Mouse (Mus musculus): Measurements from ENCODE around the gene Gadd45a. TPM values are rescaled to one million over a fixed set of nuclear protein-coding genes. Genes with fewer than 3 reads are reported as not detected.

The Gadd45a gene
- polyA plus RNA-seq, 1 experiment from 2014 or later: 7.2 TPM

- no peak for ATAC-seq
- no peaks in the 10 kb centered on the region for H3K9me3 ChIP-seq (ENCODE audit: control insufficient read depth, low read length)
- no peaks in the 10 kb centered on the region for H3K4me1 ChIP-seq (replicated peaks; ENCODE audit: control insufficient read depth, insufficient read depth, low read length)
- 87% methylated on average over 9 of the region's 9 CpGs for WGBS
- no peak overlapping the region for H3K9ac ChIP-seq (replicated peaks; ENCODE audit: low read depth, low read length)
- no peak overlapping the region for H3K4me2 ChIP-seq (ENCODE audit: low read length)
- no peak overlapping the region for H3K4me3 ChIP-seq (replicated peaks; ENCODE audit: low read length)
- H3K27me3 ChIP-seq (replicated peaks; ENCODE audit: control insufficient read depth, insufficient read depth, low read length): no peaks in the 10 kb centered on the region
- H3K27ac ChIP-seq (ENCODE audit: low read length): no peak overlapping the region
- no peaks in the 10 kb centered on the region for H3K36me3 ChIP-seq (ENCODE audit: control insufficient read depth, insufficient read depth)
Measured at GRCm38 (mm10) chr6:67013949-67014678, 23.1 kb downstream of the Gadd45a start.

- Histone ChIP-seq H3K4me1 (replicated peaks; ENCODE audit: control insufficient read depth, insufficient read depth, low read length) (no peaks in the 10 kb centered on the region), H3K4me2 (ENCODE audit: low read length) (no peak overlapping the region), H3K27ac (ENCODE audit: low read length) (no peak overlapping the region), H3K9ac (replicated peaks; ENCODE audit: low read depth, low read length) (no peak overlapping the region), H3K9me3 (ENCODE audit: control insufficient read depth, low read length) (no peaks in the 10 kb centered on the region), H3K4me3 (replicated peaks; ENCODE audit: low read length) (no peak overlapping the region), H3K36me3 (ENCODE audit: control insufficient read depth, insufficient read depth) (no peaks in the 10 kb centered on the region), H3K27me3 (replicated peaks; ENCODE audit: control insufficient read depth, insufficient read depth, low read length) (no peaks in the 10 kb centered on the region)
- 93% methylated on average over 6 of the region's 6 CpGs for WGBS
- ATAC-seq: no peak
Measured at GRCm38 (mm10) chr6:67013293-67013948, 23.8 kb downstream of the Gadd45a start.

- no peak overlapping the region for H3K4me3 ChIP-seq (replicated peaks; ENCODE audit: low read length)
- no peak overlapping the region for H3K4me2 ChIP-seq (ENCODE audit: low read length)
- no peaks in the 10 kb centered on the region for H3K36me3 ChIP-seq (ENCODE audit: control insufficient read depth, insufficient read depth)
- ATAC-seq: no peak
- no peaks in the 10 kb centered on the region for H3K4me1 ChIP-seq (replicated peaks; ENCODE audit: control insufficient read depth, insufficient read depth, low read length)
- H3K27ac ChIP-seq (ENCODE audit: low read length): no peak overlapping the region
- H3K9ac ChIP-seq (replicated peaks; ENCODE audit: low read depth, low read length): no peak overlapping the region
- H3K27me3 ChIP-seq (replicated peaks; ENCODE audit: control insufficient read depth, insufficient read depth, low read length): no peaks in the 10 kb centered on the region
- H3K9me3 ChIP-seq (ENCODE audit: control insufficient read depth, low read length): no peaks in the 10 kb centered on the region
Measured at GRCm38 (mm10) chr6:67011217-67011518, 26.1 kb downstream of the Gadd45a start.

DNA sequence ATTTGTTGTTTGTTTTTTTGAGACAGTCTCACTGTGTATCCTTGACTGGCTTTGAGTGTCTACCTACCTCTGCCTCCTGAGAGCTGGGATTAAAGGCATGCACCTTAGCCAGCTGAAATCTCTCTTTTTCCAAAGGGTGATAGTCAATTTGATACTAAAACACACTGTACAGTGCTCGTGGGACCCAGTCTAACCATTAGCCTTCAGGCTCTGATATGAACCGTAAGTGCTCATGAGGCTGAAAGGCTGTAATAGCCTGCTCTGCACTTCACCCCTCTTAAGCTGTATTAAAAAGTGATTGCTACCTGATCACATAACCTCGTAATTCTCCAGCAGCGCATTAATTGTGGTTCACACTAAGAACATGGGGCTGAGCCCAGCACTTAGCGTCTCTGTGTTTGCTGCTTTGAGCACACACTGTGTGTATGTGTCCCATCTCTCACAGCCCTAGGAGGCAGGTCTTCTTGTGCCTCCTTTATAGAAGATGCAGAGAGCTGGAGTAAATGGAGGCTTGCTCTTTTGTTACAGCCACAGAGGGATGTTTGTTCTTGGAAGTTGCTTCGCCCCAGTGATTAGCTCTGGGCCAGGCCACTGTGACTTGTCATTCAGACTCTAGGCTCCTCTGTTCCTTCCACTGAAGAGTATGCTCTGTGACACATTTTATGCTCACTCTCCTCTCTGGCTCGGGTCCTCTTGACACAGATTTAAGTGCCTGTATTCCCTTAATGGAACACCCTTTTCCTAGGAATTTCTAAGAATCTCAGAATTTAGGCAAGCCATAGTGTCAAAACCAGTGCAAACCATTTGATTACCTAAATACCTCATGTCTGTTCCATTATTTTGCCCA lies 26.7 kb downstream of the Gadd45a start:
- no peaks in the 10 kb centered on the region for H3K27me3 ChIP-seq (replicated peaks; ENCODE audit: control insufficient read depth, insufficient read depth, low read length)
- H3K9me3 ChIP-seq (ENCODE audit: control insufficient read depth, low read length): no peaks in the 10 kb centered on the region
- H3K4me3 ChIP-seq (replicated peaks; ENCODE audit: low read length): no peak overlapping the region
- peak; percentile 52; the same call in 1 of the 2 replicates for ATAC-seq
- no peaks in the 10 kb centered on the region for H3K36me3 ChIP-seq (ENCODE audit: control insufficient read depth, insufficient read depth)
- WGBS: 37% methylated on average over 7 of the region's 7 CpGs
- H3K9ac ChIP-seq (replicated peaks; ENCODE audit: low read depth, low read length): no peak overlapping the region
- H3K27ac ChIP-seq (ENCODE audit: low read length): no peak overlapping the region
- H3K4me2 ChIP-seq (ENCODE audit: low read length): no peak overlapping the region
- no peaks in the 10 kb centered on the region for H3K4me1 ChIP-seq (replicated peaks; ENCODE audit: control insufficient read depth, insufficient read depth, low read length)

- no peaks in the 10 kb centered on the region for H3K27me3 ChIP-seq (replicated peaks; ENCODE audit: control insufficient read depth, insufficient read depth, low read length)
- no peaks in the 10 kb centered on the region for H3K9me3 ChIP-seq (ENCODE audit: control insufficient read depth, low read length)
- H3K4me3 ChIP-seq (replicated peaks; ENCODE audit: low read length): no peak overlapping the region
- 85% methylated on average over 3 of the region's 3 CpGs for WGBS
- no peak overlapping the region for H3K9ac ChIP-seq (replicated peaks; ENCODE audit: low read depth, low read length)
- H3K36me3 ChIP-seq (ENCODE audit: control insufficient read depth, insufficient read depth): no peaks in the 10 kb centered on the region
- no peak for ATAC-seq
- no peak overlapping the region for H3K4me2 ChIP-seq (ENCODE audit: low read length)
- H3K27ac ChIP-seq (ENCODE audit: low read length): no peak overlapping the region
- H3K4me1 ChIP-seq (replicated peaks; ENCODE audit: control insufficient read depth, insufficient read depth, low read length): no peaks in the 10 kb centered on the region
Measured at GRCm38 (mm10) chr6:67009888-67010287, 27.4 kb downstream of the Gadd45a start.

- H3K4me2 ChIP-seq (ENCODE audit: low read length): no peak overlapping the region
- no peaks in the 10 kb centered on the region for H3K27me3 ChIP-seq (replicated peaks; ENCODE audit: control insufficient read depth, insufficient read depth, low read length)
- H3K4me3 ChIP-seq (replicated peaks; ENCODE audit: low read length): no peak overlapping the region
- H3K4me1 ChIP-seq (replicated peaks; ENCODE audit: control insufficient read depth, insufficient read depth, low read length): no peaks in the 10 kb centered on the region
- H3K9me3 ChIP-seq (ENCODE audit: control insufficient read depth, low read length): no peaks in the 10 kb centered on the region
- no peak for ATAC-seq
- no peak overlapping the region for H3K27ac ChIP-seq (ENCODE audit: low read length)
- no peak overlapping the region for H3K9ac ChIP-seq (replicated peaks; ENCODE audit: low read depth, low read length)
- no peaks in the 10 kb centered on the region for H3K36me3 ChIP-seq (ENCODE audit: control insufficient read depth, insufficient read depth)
Measured at GRCm38 (mm10) chr6:66999800-67000199, 37.5 kb downstream of the Gadd45a start.

- no peak overlapping the region for H3K4me2 ChIP-seq (ENCODE audit: low read length)
- no peak overlapping the region for H3K4me3 ChIP-seq (replicated peaks; ENCODE audit: low read length)
- no peaks in the 10 kb centered on the region for H3K27me3 ChIP-seq (replicated peaks; ENCODE audit: control insufficient read depth, insufficient read depth, low read length)
- no peak overlapping the region for H3K9ac ChIP-seq (replicated peaks; ENCODE audit: low read depth, low read length)
- 75% methylated on average over 2 of the region's 2 CpGs for WGBS
- ATAC-seq: no peak
- H3K27ac ChIP-seq (ENCODE audit: low read length): no peak overlapping the region
- no peaks in the 10 kb centered on the region for H3K4me1 ChIP-seq (replicated peaks; ENCODE audit: control insufficient read depth, insufficient read depth, low read length)
- no peaks in the 10 kb centered on the region for H3K36me3 ChIP-seq (ENCODE audit: control insufficient read depth, insufficient read depth)
- H3K9me3 ChIP-seq (ENCODE audit: control insufficient read depth, low read length): no peaks in the 10 kb centered on the region
Measured at GRCm38 (mm10) chr6:66998645-66999044, 38.6 kb downstream of the Gadd45a start.

DNA sequence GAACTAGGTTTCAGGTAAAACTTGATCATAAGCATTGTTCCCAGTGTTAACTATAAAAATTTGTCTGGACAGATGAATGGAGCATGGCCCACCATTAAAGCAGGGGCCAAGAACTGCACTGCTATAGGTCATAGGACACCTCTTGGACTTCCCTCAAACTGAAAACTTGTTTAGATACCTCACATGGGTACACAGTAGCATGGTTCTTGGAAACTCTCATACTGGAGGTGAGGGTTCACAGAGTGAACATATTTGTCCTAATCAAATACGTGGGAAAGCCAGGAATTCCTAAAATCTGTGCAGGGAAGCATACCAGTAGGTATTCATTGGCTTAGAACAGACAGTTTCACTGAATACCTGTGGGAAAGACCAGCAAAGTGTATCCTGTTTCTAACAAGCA lies 41.0 kb downstream of the Gadd45a start:
- Histone ChIP-seq H3K9me3 (ENCODE audit: control insufficient read depth, low read length) (no peaks in the 10 kb centered on the region), H3K27ac (ENCODE audit: low read length) (no peak overlapping the region), H3K4me2 (ENCODE audit: low read length) (no peak overlapping the region), H3K36me3 (ENCODE audit: control insufficient read depth, insufficient read depth) (no peaks in the 10 kb centered on the region), H3K4me3 (replicated peaks; ENCODE audit: low read length) (no peak overlapping the region), H3K4me1 (replicated peaks; ENCODE audit: control insufficient read depth, insufficient read depth, low read length) (no peaks in the 10 kb centered on the region), H3K9ac (replicated peaks; ENCODE audit: low read depth, low read length) (no peak overlapping the region), H3K27me3 (replicated peaks; ENCODE audit: control insufficient read depth, insufficient read depth, low read length) (no peaks in the 10 kb centered on the region)
- ATAC-seq: no peak
- 90% methylated on average over 1 of the region's 1 CpGs for WGBS

DNA sequence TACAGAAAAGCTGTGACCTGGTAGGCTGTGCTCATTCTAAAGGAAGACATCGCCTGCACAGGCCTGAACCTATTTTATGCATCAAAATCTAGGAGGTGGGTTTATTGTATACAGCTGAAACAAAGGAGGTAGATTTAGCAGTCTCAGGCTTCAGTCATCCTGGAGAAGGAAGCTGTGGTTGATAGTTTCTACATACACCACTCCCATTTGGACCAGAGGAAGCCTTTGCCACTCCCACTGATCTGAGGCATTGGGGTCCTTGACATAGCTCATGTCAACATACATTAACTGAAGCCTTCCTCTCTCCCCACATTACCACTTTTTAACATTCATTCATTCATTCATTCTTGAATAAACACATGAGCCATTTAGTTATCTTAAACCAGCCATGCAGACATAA lies 41.4 kb downstream of the Gadd45a start:
- Histone ChIP-seq H3K9ac (replicated peaks; ENCODE audit: low read depth, low read length) (no peak overlapping the region), H3K27ac (ENCODE audit: low read length) (no peak overlapping the region), H3K27me3 (replicated peaks; ENCODE audit: control insufficient read depth, insufficient read depth, low read length) (no peaks in the 10 kb centered on the region), H3K9me3 (ENCODE audit: control insufficient read depth, low read length) (no peaks in the 10 kb centered on the region), H3K36me3 (ENCODE audit: control insufficient read depth, insufficient read depth) (no peaks in the 10 kb centered on the region), H3K4me3 (replicated peaks; ENCODE audit: low read length) (no peak overlapping the region), H3K4me1 (replicated peaks; ENCODE audit: control insufficient read depth, insufficient read depth, low read length) (no peaks in the 10 kb centered on the region), H3K4me2 (ENCODE audit: low read length) (no peak overlapping the region)
- 96% methylated on average over 1 of the region's 1 CpGs for WGBS
- ATAC-seq: no peak

Data from forebrain, embryonic 16.5 days (tissue).